Mouse (Mus musculus): ENCODE measurements at regions not wholly inside any gene's neighbourhood (a gene's known extent, or its start where the extent isn't known, plus 50 kb on each side); places are given as distances from the start of the nearest gene placed in this dataset.

- DNase-seq (ENCODE audit: low spot score in 2 of 2): no peak
These were observed 119.2 kb upstream of the Tsc22d1 start for GRCm38 (mm10) chr14:76295411-76296169.

- DNase-seq (ENCODE audit: low spot score in 2 of 2): no peak
These were observed 116.9 kb upstream of the Tsc22d1 start for GRCm38 (mm10) chr14:76297864-76298263.

- no peak for DNase-seq (ENCODE audit: low spot score in 2 of 2)
These were observed 112.3 kb upstream of the Tsc22d1 start for GRCm38 (mm10) chr14:76302322-76302991.

- DNase-seq (ENCODE audit: low spot score in 2 of 2): no peak
These were observed 107.2 kb upstream of the Tsc22d1 start for GRCm38 (mm10) chr14:76307603-76308002.

GRCm38 (mm10) chr14:76308188-76308812, 106.5 kb upstream of the Tsc22d1 start:
- DNase-seq (ENCODE audit: low spot score in 2 of 2): peak in 1 of 2 experiments; percentile 23

- DNase-seq (ENCODE audit: low spot score in 2 of 2): no peak
These were observed 105.2 kb upstream of the Tsc22d1 start for GRCm38 (mm10) chr14:76309606-76310005.

GRCm38 (mm10) chr14:76310278-76310677, 104.5 kb upstream of the Tsc22d1 start:
- peak; percentile 75 to 89 for DNase-seq (ENCODE audit: low spot score in 2 of 2)

GRCm38 (mm10) chr14:76313424-76314190, 101.2 kb upstream of the Tsc22d1 start:
- DNase-seq (ENCODE audit: low spot score in 2 of 2): no peak

GRCm38 (mm10) chr14:76318438-76318837, 96.3 kb upstream of the Tsc22d1 start:
- peak in 1 of 2 experiments; percentile 23 for DNase-seq (ENCODE audit: low spot score in 2 of 2)

- no peak for DNase-seq (ENCODE audit: low spot score in 2 of 2)
These were observed 90.5 kb upstream of the Tsc22d1 start for GRCm38 (mm10) chr14:76324246-76324645.

GRCm38 (mm10) chr14:76329983-76330382, 84.8 kb upstream of the Tsc22d1 start:
- no peak for DNase-seq (ENCODE audit: low spot score in 2 of 2)

- peak in 1 of 2 experiments; percentile 16 for DNase-seq (ENCODE audit: low spot score in 2 of 2)
These were observed 83.0 kb upstream of the Tsc22d1 start for GRCm38 (mm10) chr14:76331497-76332335.

- no peak for DNase-seq (ENCODE audit: low spot score in 2 of 2)
These were observed 82.4 kb upstream of the Tsc22d1 start for GRCm38 (mm10) chr14:76332336-76332703.

GRCm38 (mm10) chr14:76340789-76341188, 74.0 kb upstream of the Tsc22d1 start:
- DNase-seq (ENCODE audit: low spot score in 2 of 2): no peak

- DNase-seq (ENCODE audit: low spot score in 2 of 2): no peak
These were observed 73.5 kb upstream of the Tsc22d1 start for GRCm38 (mm10) chr14:76341226-76341625.

GRCm38 (mm10) chr14:76351856-76352255, 62.9 kb upstream of the Tsc22d1 start:
- DNase-seq (ENCODE audit: low spot score in 2 of 2): no peak

GRCm38 (mm10) chr14:76356161-76356560, 58.6 kb upstream of the Tsc22d1 start:
- DNase-seq (ENCODE audit: low spot score in 2 of 2): no peak

- DNase-seq (ENCODE audit: low spot score in 2 of 2): no peak
These were observed 54.8 kb upstream of the Tsc22d1 start for GRCm38 (mm10) chr14:76359837-76360410.

GRCm38 (mm10) chr14:76364034-76364433, 50.7 kb upstream of the Tsc22d1 start:
- no peak for DNase-seq (ENCODE audit: low spot score in 2 of 2)
